Mouse (Mus musculus) forelimb bud, embryonic 11.5 days (tissue): ENCODE results near the gene Adssl1.
A peak's percentile ranks its signal among the peaks of the same experiment; 100 is the strongest.

Experiments used
- DNase-seq: peaks from one replicate; pipeline ENCODE4 v3.0.0-alpha.2; 2012; ENCODE audit warnings: low read depth, low spot score

The Adssl1 gene

DNA sequence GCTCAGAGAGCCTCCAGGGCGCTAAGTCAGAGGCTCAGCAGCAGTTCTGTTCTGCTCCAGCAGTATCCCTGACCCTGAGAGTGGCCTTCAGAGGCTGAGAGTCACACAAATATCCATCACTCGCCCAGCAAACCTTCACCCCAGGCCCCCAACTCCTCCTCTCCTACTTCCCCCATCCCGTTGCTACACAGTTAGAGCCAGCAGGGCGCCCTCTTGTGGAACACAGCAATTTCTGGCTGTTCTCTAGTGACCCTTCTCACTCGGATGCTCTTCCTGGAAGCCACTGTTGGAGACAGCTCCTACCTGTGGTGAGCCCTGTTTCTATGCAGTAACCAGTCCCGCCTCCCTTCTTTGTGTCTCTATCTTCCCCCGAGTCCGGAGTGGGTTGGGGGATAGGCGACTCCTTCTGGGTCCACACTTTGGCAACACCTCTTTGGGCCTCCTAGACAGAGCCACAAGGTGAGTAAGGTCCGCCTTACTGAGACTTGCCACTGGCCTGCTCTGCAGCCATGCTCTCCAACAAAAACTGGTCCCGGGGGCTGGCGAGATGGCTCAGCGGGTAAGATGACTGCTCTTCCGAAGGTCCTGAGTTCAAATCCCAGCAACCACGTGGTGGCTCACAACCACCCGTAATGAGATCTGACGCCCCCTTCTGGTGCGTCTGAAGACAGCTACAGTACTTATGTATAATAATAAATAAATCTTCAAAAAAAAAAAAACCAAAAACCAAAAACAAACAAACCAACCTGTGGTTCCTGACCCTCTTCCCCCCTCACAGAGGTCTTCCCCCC is 55.6 kb downstream of the Adssl1 start:
- DNase-seq = peak; percentile 88

- no peak for DNase-seq
These were observed 57.2 kb downstream of the Adssl1 start for GRCm38 (mm10) chr12:112677076-112677475.

DNA sequence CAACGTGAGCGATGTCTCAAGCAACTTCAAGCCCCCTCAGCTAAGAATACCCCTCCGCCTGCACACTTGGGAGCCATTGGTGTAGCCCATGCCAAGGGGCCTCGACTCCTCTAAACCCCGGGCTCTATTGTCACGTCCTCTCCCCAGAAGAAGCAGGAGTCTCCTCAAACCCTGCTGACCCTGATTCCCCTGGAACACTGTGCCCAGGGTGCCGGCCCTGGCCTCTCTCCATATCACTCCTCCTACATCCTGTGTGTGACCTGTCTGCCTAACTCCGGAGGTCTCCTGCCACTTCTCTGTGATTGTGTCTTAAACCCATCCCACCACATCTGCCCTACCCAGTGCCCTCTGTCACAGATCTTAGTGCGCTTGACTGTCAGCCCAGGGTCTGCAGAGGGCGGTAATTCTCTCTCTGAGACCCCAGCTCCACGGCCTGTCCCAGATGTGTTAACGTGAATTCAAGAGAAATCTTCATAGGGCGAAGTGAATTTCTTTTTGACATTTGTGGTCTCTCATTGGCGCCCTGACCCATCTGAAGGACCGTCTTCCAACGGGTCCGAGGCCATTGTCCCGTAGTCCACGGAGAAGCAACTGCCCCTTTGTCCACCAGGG is 58.2 kb downstream of the Adssl1 start:
- no peak for DNase-seq

DNA sequence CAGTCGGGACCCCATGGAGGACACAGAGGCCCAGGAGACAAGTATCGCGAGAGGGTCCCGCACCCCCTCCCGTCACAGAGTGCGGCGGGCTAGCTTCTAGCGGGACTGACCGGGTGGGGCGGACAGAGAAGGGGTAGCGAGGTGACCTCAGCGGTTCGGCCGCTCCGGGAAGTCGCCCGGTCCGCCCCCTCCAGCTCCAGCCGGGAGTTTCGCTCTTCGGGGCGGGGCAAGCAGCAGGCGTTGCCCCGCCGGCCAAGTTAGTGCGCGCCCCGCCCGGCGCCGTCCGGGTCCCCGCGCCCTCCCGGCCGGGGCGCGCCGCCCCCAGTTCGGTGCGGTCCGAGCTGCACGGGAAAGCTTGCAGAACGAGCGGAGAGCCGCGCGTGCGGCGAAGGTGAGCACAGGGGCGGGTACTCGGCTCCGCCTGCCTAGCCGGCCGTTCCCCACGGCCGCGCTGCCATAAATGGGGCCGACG is 58.7 kb downstream of the Adssl1 start, which contains the start of gene Zbtb42:
Gene Zbtb42 (plus strand): TSS at position 274 of the 472 bp plus-strand sequence.
- peak; percentile 72 for DNase-seq

DNA sequence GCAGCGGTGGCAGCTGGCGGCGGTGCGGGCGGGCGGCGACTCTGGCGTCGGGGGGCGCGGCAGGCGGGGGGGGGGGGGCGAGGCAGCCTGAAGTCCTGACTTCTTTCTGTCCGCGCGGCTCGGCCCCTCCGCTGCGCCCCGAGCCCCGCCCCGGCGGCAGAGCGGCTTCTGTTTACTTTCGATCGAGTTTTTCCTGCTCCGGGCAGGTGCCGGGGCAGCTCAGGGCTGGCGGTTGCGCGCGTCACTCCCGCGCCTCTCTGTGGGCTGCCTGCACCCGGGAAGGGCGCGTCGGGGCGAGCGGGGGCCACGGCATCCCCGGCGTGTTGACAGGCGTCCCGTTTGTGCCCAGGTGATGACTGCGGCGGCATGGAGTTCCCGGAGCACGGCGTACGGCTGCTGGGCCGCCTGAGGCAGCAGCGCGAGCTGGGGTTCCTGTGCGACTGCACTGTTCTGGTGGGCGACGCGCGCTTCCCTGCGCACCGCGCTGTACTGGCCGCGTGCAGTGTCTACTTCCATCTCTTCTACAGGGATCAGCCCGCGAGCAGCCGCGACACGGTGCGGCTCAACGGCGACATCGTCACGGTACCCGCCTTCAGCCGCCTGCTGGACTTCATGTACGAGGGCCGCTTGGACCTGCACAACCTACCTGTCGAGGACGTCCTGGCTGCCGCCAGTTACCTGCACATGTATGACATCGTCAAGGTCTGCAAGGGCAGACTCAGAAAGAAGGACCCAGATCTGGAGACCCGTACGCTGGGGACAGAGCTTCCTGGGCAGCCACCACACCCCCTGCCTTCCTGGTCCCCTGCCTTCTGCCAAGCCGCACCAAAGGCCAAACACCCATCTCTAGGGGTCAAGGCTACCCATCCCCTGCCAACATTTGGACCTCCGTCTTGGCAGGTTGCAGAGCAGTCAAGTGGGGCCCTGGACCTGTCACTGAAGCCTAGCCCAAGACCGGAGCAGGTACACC is 59.5 kb downstream of the Adssl1 start:
- no peak for DNase-seq

DNA sequence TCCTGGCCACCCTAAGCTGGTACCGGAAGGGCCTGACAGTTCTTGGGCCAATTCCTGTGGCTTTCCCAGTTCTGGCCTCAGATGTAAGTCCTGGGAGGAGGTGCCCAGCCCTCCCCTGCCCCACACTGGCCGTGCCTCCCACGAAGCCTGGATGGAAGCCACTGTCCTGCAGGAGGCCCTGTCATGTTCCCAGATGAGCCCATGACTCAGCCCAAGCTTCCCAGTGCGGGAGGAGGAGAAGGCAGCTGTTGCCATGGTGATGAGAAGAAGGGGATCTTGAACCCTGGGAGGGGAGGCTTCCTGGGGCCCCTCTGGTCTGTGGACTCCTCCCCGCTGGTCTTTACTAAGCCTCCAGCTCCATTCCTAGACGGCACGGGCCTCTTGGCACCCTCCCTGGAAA is 63.5 kb downstream of the Adssl1 start:
- no peak for DNase-seq

DNA sequence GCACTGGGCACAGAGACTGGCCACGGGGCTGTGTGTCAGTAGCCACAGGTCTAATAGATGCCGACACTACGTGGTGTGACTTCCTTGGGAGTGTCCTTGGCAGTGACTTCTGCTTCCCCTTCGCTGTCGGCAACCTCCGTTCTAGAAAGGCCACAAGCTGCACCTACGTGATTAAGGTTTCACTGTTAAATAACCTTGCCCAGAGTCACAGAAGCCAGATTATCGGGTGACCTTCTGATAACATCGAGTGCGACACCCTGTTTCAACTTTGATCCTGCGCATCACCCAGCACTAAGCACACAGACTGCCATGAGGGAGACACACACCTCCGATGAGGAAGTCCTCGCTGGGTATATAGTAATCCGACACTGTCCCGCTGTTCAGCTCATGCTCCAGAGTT is 68.6 kb downstream of the Adssl1 start:
- DNase-seq = no peak
